Mouse (Mus musculus) limb, embryonic 12.5 days (tissue): Measurements from ENCODE around the gene Mslnl. TPM values are rescaled to one million over a fixed set of nuclear protein-coding genes. Genes with fewer than 3 reads are reported as not detected.
"Not testable (repeated sequence)": the region's sequence is repeated elsewhere in the genome, so short reads cannot be mapped to it uniquely, and the experiment has no call there.

Experiments
- ATAC-seq: fragments of 200-750 bp; cut with Nextera tagmentation; 2 replicates; pipeline ENCODE4 v1.8.0; 2017; ENCODE audit warnings: low read depth, moderate TSS enrichment; ENCODE audit not compliant: insufficient number of reproducible peaks, insufficient read depth, low FRiP score, low TSS enrichment
- H3K27ac ChIP-seq: fragments of 300-500 bp; sonication (generic); 2 replicates; pipeline ENCODE4 v1.5.1; 2016; ENCODE audit warnings: mild to moderate bottlenecking, moderate library complexity
- H3K27me3 ChIP-seq: fragments of 300-500 bp; sonication (generic); 2 replicates; pipeline ENCODE4 v1.6.1; 2016; ENCODE audit warnings: mild to moderate bottlenecking, moderate library complexity
- H3K36me3 ChIP-seq: fragments of 300-500 bp; sonication (generic); 2 replicates; pipeline ENCODE4 v1.6.1; 2016; ENCODE audit warnings: mild to moderate bottlenecking, moderate library complexity
- H3K4me1 ChIP-seq: fragments of 300-500 bp; sonication (generic); replicated peaks from 2 replicates; pipeline ENCODE4 v1.6.1; 2016
- H3K4me2 ChIP-seq: fragments of 300-500 bp; sonication (generic); 2 replicates; pipeline ENCODE4 v1.6.1; 2016; ENCODE audit warnings: mild to moderate bottlenecking, moderate library complexity
- H3K4me3 ChIP-seq: fragments of 300-500 bp; sonication (generic); replicated peaks from 2 replicates; pipeline ENCODE4 v1.5.1; 2016; ENCODE audit warnings: mild to moderate bottlenecking
- H3K9ac ChIP-seq: fragments of 300-500 bp; sonication (generic); replicated peaks from 2 replicates; pipeline ENCODE4 v1.6.1; 2016; ENCODE audit warnings: mild to moderate bottlenecking, moderate library complexity
- H3K9me3 ChIP-seq: fragments of 300-500 bp; sonication (generic); 2 replicates; pipeline ENCODE4 v1.6.1; 2016; ENCODE audit warnings: mild to moderate bottlenecking, moderate library complexity
- WGBS: fragments of 180-500 bp; shearing (Covaris S2); methylation state at CpG from one replicate; pipeline ENCODE4 v1.1.7; 2016; 5-methylcytosine and 5-hydroxymethylcytosine counted together
- polyA plus RNA-seq: library from polyadenylated mRNA; unstranded; fragments of >200 nt; fragmentation: Nextera tagmentation; extraction: Ambion mirVana; gene quantifications from 2 replicates; pipeline ENCODE4 v1.2.1, GENCODE M21; 2016

Mslnl gene
- polyA plus RNA-seq, 1 experiment from 2014 or later, result not detected

GRCm38 (mm10) chr17:25717691-25718090 is 18.2 kb upstream of the Mslnl start:
- no peak overlapping the region for H3K27ac ChIP-seq
- H3K4me2 ChIP-seq, result peak overlapping the region; percentile 88
- peak overlapping the region; percentile 47 for H3K4me3 ChIP-seq
- H3K9ac ChIP-seq, result peak overlapping the region; percentile 66
- 8% methylated on average over 6 of the region's 6 CpGs for WGBS
- no peak for ATAC-seq
- H3K4me1 ChIP-seq, result peaks cover 22% of the 10 kb centered on the region
- H3K36me3 ChIP-seq, result peaks cover 43% of the 10 kb centered on the region
- H3K9me3 ChIP-seq, result no peaks in the 10 kb centered on the region
- H3K27me3 ChIP-seq, result peaks cover 54% of the 10 kb centered on the region

- peaks cover 67% of the 10 kb centered on the region for H3K36me3 ChIP-seq
- no peak for ATAC-seq
- 93% methylated on average over 5 of the region's 5 CpGs for WGBS
These were observed 14.4 kb upstream of the Mslnl start for GRCm38 (mm10) chr17:25721476-25721875.

GRCm38 (mm10) chr17:25723470-25723869 is 12.4 kb upstream of the Mslnl start:
- peaks cover 9% of the 10 kb centered on the region for H3K27me3 ChIP-seq
- H3K4me2 ChIP-seq, result no peak overlapping the region
- H3K27ac ChIP-seq, result no peak overlapping the region
- H3K9me3 ChIP-seq, result no peaks in the 10 kb centered on the region
- H3K36me3 ChIP-seq, result peaks cover 66% of the 10 kb centered on the region
- WGBS, result 96% methylated on average over 19 of the region's 19 CpGs
- peaks cover 15% of the 10 kb centered on the region for H3K4me1 ChIP-seq
- no peak overlapping the region for H3K4me3 ChIP-seq
- ATAC-seq, result no peak
- H3K9ac ChIP-seq, result no peak overlapping the region

More at GRCm38 (mm10) chr17:25721476-25721875, 14.4 kb upstream of the Mslnl start:
- Histone ChIP-seq H3K4me2 (no peak overlapping the region), H3K4me3 (no peak overlapping the region), H3K27ac (no peak overlapping the region), H3K9ac (no peak overlapping the region), H3K4me1 (peaks cover 19% of the 10 kb centered on the region), H3K9me3 (no peaks in the 10 kb centered on the region), H3K27me3 (peaks cover 29% of the 10 kb centered on the region)

- H3K4me1 ChIP-seq, result peaks cover 18% of the 10 kb centered on the region
- no peak overlapping the region for H3K4me3 ChIP-seq
- peaks cover 66% of the 10 kb centered on the region for H3K36me3 ChIP-seq
- no peak overlapping the region for H3K4me2 ChIP-seq
- no peak overlapping the region for H3K27ac ChIP-seq
- 78% methylated on average over 7 of the region's 7 CpGs for WGBS
- peaks cover 5% of the 10 kb centered on the region for H3K27me3 ChIP-seq
- H3K9ac ChIP-seq, result no peak overlapping the region
- no peaks in the 10 kb centered on the region for H3K9me3 ChIP-seq
- ATAC-seq, result no peak
These were observed 11.9 kb upstream of the Mslnl start for GRCm38 (mm10) chr17:25723919-25724318.

GRCm38 (mm10) chr17:25725264-25725663 is 10.6 kb upstream of the Mslnl start:
- H3K4me1 ChIP-seq, result peaks cover 21% of the 10 kb centered on the region
- ATAC-seq, result no peak
- H3K4me3 ChIP-seq, result no peak overlapping the region
- no peak overlapping the region for H3K4me2 ChIP-seq
- H3K9ac ChIP-seq, result no peak overlapping the region
- 85% methylated on average over 6 of the region's 6 CpGs for WGBS
- H3K36me3 ChIP-seq, result peaks cover 64% of the 10 kb centered on the region
- H3K27ac ChIP-seq, result no peak overlapping the region
- H3K27me3 ChIP-seq, result no peaks in the 10 kb centered on the region
- H3K9me3 ChIP-seq, result no peaks in the 10 kb centered on the region

- H3K4me2 ChIP-seq, result peak within 1 kb of the TSS; percentile 95
- peaks cover 54% of the 10 kb centered on the region for H3K36me3 ChIP-seq
- peaks cover 21% of the 10 kb centered on the region for H3K4me1 ChIP-seq
- peak; percentile 98 for ATAC-seq
- peak within 1 kb of the TSS; percentile 67 for H3K4me3 ChIP-seq
- peak within 1 kb of the TSS; percentile 84 for H3K9ac ChIP-seq
- 1% methylated on average over 37 of the region's 37 CpGs for WGBS
- H3K27me3 ChIP-seq, result no peaks in the 10 kb centered on the region
- H3K27ac ChIP-seq, result no peak within 1 kb of the TSS
- H3K9me3 ChIP-seq, result no peaks in the 10 kb centered on the region
These were observed 8.4 kb upstream of the Mslnl start, which contains the start of the genes Chtf18 and Rpusd1 for GRCm38 (mm10) chr17:25727265-25728008. TSS of gene Chtf18 (minus strand) at chr17:25727419. TSS of gene Rpusd1 (plus strand) at chr17:25727670.

- H3K27ac ChIP-seq, result no peak overlapping the region
- H3K27me3 ChIP-seq, result no peaks in the 10 kb centered on the region
- peak overlapping the region; percentile 93 for H3K4me2 ChIP-seq
- peak overlapping the region; percentile 67 for H3K4me3 ChIP-seq
- peak; percentile 2; the same call in 1 of the 2 replicates for ATAC-seq
- 34% methylated on average over 4 of the region's 4 CpGs for WGBS
- peaks cover 49% of the 10 kb centered on the region for H3K36me3 ChIP-seq
- H3K9me3 ChIP-seq, result no peaks in the 10 kb centered on the region
- peaks cover 21% of the 10 kb centered on the region for H3K4me1 ChIP-seq
- peak overlapping the region; percentile 84 for H3K9ac ChIP-seq
These were observed 7.9 kb upstream of the Mslnl start for GRCm38 (mm10) chr17:25728009-25728270.

- no peak for ATAC-seq
- Histone ChIP-seq H3K9me3 (no peaks in the 10 kb centered on the region), H3K4me3 (no peak overlapping the region), H3K36me3 (peaks cover 28% of the 10 kb centered on the region), H3K27ac (no peak overlapping the region), H3K4me1 (peaks cover 12% of the 10 kb centered on the region), H3K9ac (no peak overlapping the region), H3K4me2 (no peak overlapping the region), H3K27me3 (no peaks in the 10 kb centered on the region)
- WGBS, result 18% methylated on average over 2 of the region's 2 CpGs
These were observed 3.8 kb upstream of the Mslnl start for GRCm38 (mm10) chr17:25732082-25732481.

GRCm38 (mm10) chr17:25735246-25735645 is 596 bp upstream of the Mslnl start:
- WGBS, result 84% methylated on average over 5 of the region's 5 CpGs
- Histone ChIP-seq H3K4me2 (no peak overlapping the region), H3K9me3 (no peaks in the 10 kb centered on the region), H3K27me3 (0 out of 2 replicates have a peak, but pooled peaks cover 5% of the 10 kb centered on the region), H3K27ac (no peak overlapping the region), H3K4me3 (no peak overlapping the region), H3K9ac (no peak overlapping the region), H3K4me1 (no peaks in the 10 kb centered on the region), H3K36me3 (peaks cover 13% of the 10 kb centered on the region)
- ATAC-seq, result no peak

GRCm38 (mm10) chr17:25738861-25739260 is 3.0 kb downstream of the Mslnl start:
- Histone ChIP-seq H3K4me2 (no peak overlapping the region), H3K27me3 (0 out of 2 replicates have a peak, but pooled peaks cover 9% of the 10 kb centered on the region), H3K9me3 (no peaks in the 10 kb centered on the region), H3K9ac (no peak overlapping the region), H3K27ac (no peak overlapping the region), H3K4me1 (no peaks in the 10 kb centered on the region), H3K36me3 (no peaks in the 10 kb centered on the region), H3K4me3 (no peak overlapping the region)
- 80% methylated on average over 7 of the region's 7 CpGs for WGBS
- ATAC-seq, result no peak

GRCm38 (mm10) chr17:25741471-25741870 is 5.6 kb downstream of the Mslnl start:
- not testable (repeated sequence) for ATAC-seq
- 75% methylated on average over 12 of the region's 12 CpGs for WGBS

GRCm38 (mm10) chr17:25743831-25744230 is 8.0 kb downstream of the Mslnl start:
- 91% methylated on average over 9 of the region's 9 CpGs for WGBS
- H3K4me1 ChIP-seq, result no peaks in the 10 kb centered on the region
- no peak for ATAC-seq
- H3K36me3 ChIP-seq, result no peaks in the 10 kb centered on the region
- H3K4me2 ChIP-seq, result no peak overlapping the region
- no peak overlapping the region for H3K4me3 ChIP-seq
- H3K27me3 ChIP-seq, result 0 out of 2 replicates have a peak, but pooled peaks cover 9% of the 10 kb centered on the region
- H3K9me3 ChIP-seq, result no peaks in the 10 kb centered on the region
- H3K27ac ChIP-seq, result no peak overlapping the region
- no peak overlapping the region for H3K9ac ChIP-seq

More at GRCm38 (mm10) chr17:25741471-25741870, 5.6 kb downstream of the Mslnl start:
- H3K27me3 ChIP-seq, H3K4me2 ChIP-seq, H3K9me3 ChIP-seq, H3K4me1 ChIP-seq, H3K36me3 ChIP-seq, H3K4me3 ChIP-seq, H3K9ac ChIP-seq, H3K27ac ChIP-seq: not testable (repeated sequence)
